Mouse (Mus musculus) naive thymus-derived CD4-positive, alpha-beta T cell, adult 2 months (primary cell): ENCODE measurements at regions not wholly inside any gene's neighbourhood (a gene's known extent, or its start where the extent isn't known, plus 50 kb on each side); places are given as distances from the start of the nearest gene placed in this dataset.

Experiments used
- DNase-seq: peaks from one replicate; pipeline ENCODE4 v3.0.0-alpha.2; 2011; ENCODE audit warnings: low read depth

- no peak for DNase-seq
Measured at GRCm38 (mm10) chr13:53902831-53903230, 152.7 kb downstream of the Drd1 start.

DNA sequence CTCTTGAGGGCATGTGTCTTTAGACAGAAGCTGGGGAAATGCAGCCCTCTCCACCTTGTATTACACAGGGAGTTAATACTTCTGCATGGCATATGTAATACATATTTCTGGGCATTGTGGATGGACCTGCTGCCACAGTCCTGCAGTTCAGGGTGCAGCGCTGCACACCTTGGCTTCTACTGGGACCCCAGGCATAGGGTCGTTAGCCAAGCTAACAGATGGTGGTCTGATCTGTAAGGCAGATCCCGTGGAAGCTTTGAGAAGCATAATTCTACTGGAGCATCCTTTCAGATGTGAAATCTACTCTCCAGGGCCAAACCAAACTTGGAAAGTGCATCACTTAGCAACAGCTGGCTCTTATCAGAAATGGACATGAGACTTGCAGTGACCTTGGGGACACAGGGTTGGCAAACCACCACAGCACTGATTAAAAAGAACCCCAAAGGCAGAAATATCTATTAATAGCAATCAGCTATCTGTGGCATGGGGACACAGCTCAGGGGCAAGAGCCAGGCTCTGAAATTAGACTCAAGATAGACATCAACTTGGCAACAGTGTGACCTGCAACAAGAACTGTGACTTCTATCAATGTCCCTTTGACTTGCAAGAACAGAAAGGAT, 155.0 kb downstream of the Drd1 start:
- no peak for DNase-seq

DNA sequence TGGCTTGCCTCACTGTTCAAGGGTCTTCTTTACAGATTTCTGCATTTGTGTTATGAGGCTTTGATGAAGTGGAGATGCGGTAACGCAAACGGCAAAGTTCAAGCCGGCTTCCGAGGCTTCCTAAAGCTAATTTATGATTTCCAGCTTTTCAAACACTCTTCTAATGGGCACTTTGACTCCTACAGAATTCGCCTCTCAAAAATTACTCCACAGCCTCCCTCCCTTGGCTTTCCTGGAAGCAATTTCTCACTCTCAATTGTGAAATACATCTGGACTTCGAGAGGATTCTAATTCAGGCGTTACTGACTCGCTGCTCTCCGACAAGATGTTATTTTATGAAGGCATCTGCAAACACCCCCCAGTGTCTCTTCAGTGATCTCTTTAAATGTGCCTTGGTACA, 157.2 kb downstream of the Drd1 start:
- no peak for DNase-seq

DNA sequence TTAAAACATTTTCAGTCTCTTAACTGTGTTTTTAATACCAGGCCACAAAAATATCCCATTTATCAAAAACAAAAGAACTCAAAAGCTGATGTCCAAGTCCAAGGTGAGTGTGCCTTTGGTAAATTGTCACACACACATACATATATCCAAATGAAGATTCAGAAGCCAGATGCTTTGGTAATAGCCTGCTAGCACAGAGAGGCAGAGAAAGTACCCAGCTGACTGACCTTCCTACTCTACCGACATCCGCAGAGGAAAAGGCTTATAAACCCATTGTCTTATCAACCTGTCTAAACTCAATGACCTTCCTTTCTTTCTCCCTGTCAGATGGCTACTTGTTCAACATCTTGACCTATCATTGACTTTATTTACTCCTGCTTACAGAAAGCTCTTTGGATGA, 158.3 kb downstream of the Drd1 start:
- DNase-seq: no peak

DNA sequence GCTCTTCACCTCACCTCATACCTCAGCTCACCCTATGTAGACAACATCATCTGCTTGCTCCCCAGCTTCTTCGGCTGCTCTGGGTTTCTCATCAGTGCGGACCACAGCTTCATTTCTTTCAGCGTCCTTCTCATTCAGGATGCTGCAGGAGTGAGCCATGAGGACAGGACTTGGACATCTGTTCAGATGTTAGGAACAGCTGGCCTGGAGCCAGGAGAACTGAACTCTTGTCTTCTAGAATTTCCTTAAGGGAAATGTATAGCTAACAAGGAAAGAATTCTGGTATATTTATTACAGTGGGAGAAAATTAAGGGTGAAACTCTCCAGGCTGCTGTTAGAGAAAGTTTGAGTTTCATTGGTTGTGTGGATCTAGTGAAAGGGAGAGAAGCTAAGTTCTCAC, 167.1 kb downstream of the Drd1 start:
- DNase-seq: no peak

GRCm38 (mm10) chr13:53885756-53886155, 169.7 kb downstream of the Drd1 start:
- no peak for DNase-seq

GRCm38 (mm10) chr13:53883206-53883605, 172.3 kb downstream of the Drd1 start:
- no peak for DNase-seq

DNA sequence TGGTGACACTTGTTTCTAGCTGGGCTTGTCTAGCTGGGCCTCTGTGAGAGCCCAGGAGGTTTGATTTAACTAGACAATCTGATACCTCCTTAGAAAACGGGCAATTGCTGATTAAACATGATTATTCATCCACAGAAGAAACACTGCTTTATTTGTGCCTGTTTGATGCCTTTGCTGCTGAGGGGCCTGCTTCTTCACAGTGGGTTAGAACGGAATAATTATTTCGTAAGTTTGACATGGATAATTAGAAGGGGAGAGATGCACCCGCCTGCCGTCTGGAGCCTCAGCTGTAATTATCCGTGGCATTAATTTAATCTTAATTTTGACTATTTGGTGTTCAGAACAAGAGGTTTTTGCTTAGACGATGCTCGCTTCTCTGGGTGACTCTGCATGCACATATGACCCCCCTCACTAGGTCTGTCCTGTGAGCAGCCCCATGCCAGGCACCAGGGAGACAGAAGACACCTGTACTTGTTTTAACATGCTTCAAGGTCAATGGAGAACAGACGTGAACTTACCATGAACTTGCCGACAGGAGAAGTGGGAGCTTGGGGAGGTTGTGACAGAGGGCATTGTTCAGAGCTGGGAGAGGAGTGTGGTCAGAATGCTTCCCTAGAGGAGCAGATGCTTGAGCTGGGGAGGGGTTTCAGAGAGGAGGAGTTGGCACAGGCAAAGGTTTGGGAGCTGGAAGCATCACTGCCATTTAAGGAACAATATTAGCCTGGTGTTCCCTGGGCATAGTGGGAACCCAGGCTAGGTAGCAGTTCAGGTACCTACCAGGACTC, 174.8 kb downstream of the Drd1 start:
- no peak for DNase-seq

DNA sequence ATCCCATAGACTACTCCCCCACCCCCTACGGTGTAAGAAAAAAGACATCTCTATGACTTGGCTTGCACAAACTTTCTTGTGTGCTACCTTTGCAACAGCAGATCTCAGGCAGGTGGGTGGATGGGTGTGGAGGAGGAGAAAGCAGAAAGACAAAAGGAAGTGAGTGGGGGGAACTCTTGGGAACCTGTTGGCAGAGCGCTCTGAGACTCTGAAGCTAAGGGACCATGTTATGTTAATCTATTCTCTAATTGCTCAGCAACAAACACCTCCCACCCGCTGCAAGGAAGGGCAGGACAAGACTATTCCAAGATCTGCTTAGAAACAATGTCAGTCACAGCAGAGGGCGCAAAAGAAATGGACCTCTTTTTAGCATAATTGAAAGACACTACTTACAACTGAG, 180.0 kb downstream of the Drd1 start:
- DNase-seq: no peak

DNA sequence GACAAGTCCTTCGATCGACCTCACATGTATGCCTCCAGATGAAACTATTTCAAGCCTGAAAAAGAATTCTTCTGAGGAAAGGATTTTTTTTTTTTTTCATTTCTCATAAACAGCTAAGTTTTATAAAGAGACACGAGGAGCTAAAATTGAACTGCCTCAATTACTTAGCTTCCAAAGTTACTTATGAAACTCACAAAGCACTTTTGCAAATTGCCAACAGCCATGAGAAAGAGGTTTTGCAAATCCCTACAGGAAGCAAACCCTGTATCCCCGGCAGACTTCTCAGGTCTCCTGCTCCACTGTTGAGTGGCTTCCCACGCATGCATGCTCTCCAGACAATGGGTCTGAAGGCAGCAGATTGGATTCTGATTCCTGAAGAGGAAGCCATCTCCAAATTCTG, 190.2 kb downstream of the Drd1 start:
- no peak for DNase-seq

DNA sequence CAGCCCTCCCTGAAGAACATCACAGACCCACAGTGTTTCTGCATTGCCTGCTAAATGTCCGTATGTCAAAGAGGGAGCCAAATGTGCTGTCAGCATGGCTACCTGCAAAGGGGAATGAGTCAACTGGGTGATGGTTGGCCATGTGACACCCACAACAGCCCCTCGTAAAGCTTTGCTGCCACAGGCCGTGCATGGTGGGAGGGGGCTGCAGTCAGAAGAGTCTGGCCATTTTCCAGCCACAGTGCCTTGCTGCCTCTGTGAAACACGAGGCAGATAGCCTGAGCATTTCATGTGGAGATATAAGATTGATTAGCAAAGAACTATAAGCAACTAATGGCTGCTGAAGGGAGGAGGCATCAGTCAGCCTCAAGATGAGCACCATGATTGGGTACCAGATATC, 193.2 kb downstream of the Drd1 start:
- no peak for DNase-seq

DNA sequence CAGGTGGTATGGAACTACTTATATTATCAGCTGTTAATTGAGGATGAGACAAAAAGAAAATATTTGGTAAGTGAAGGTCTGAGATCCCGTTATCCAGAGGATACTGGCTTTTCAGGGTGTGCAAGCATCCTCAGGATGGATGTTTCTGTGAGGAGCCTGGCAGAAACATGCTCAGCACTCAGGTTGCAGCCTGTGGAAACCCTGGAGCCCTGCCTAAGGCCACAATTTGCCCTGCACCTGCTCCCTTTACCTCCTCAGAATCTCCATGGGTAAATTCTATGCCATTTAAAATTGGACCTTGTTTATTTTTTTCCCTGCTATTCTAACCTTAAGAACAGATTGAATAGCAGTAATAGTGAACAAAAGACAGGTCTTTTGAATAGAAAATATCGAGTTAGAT, 201.3 kb downstream of the Drd1 start:
- DNase-seq: no peak

DNA sequence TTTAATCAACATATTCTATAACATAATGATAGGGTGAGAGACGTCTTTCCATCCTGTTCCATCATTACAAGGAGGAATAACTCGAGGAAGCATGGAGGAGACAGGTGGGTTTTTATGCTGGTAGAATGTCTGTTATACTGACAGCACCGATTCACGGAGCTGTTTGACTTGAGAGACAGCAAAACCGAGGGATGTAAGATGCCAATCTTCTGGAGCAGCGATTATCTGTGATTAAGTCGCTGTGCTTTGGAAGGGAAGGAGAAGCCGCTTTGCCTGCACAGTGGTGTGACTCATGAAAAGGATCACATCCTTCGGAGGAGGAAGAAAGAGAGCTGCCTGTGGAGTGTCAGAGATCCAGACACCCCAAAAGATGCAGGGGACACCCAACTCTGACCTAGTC, 205.4 kb downstream of the Drd1 start:
- no peak for DNase-seq

DNA sequence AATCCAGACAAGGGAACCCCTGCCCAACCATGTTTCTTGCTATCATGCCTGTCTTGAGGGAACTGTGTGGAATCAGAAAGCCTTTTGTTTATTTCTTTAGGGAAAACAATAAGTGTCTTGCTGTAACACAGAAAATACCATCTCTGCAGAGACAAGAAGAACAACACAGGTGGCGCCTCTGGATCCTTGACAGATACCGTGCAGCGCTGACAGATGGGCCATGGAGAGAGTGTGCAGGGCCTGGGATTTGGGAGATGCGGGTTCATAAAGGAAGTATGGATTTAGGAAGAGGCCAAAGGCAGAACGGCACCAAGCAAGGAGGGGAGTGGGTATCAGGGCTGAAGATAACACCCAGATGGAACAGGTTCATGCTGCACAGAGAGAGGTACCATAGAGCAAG, 209.3 kb downstream of the Drd1 start:
- no peak for DNase-seq

- DNase-seq: no peak
Measured at GRCm38 (mm10) chr13:53845786-53846185, 209.7 kb downstream of the Drd1 start.

DNA sequence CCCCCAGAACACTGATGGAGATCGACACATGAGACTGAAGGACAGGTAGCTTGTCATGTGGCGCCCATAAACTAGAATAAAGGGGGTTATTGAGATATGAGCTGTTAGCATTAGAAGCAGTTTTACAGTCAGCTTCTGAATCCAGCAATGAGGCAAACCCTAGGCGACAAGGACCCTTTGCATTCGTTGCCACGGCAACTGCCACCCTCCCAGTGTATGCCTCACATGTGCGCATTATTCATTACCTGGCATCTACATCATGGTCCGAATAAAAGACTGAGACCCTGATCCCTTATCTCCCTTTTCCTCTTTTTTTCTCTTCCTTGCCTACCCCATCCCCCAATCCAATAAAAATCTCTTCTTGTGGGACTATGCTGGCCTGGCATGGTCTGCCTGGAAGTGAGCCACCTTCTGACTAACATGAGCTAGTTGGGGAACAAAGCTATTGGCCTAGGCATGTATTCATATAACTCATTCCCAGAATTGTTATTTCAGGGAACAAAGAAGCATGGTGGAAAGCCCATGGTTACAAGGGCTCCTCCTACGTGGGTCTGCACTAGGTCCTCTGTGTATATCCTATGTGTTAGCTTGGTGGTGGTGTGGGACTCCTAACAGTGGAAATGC, 229.4 kb downstream of the Drd1 start:
- no peak for DNase-seq

GRCm38 (mm10) chr13:53822061-53822460, 233.4 kb downstream of the Drd1 start:
- no peak for DNase-seq

- no peak for DNase-seq
Measured at GRCm38 (mm10) chr13:53815629-53816028, 239.9 kb downstream of the Drd1 start.

DNA sequence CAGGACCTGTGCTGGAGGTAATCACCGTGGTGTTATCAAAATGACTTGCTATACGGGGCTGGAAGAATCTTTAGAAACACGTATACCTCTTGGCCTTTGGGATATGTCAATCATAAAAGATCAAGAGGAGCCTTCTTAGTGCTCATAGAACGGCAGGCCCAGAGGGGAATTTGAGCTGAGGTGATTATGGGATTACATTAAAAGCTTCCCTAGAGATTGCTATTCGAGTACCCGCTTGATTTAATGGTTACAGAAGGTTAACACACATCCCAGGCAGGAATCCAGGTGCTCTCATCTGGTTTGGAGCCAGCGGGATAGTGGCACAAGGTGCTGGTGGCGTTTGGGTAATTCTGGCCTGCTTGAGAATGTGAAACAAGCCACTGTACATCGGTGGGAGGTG, 241.4 kb downstream of the Drd1 start:
- DNase-seq: no peak

- DNase-seq: no peak
Measured at GRCm38 (mm10) chr13:53811862-53812261, 243.6 kb downstream of the Drd1 start.

DNA sequence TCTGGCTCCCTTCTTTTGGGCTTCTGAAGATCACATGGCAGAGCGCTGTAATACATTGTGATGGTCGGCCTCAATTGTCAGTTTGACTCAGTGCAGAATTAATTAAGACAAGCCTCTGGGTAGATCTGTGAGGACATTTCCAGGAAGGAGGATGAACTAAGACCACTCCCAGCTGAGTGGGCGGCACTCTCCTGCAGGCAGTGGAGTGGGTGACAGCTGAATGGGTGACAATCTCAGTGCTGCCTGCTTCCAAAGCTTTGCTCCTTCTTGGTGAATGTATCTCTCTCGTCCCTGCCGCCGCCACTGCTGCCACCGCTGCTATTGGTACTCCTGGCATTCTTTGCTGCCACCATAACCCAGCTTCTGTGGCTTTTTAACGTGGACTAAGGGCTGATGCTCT, 244.4 kb downstream of the Drd1 start:
- no peak for DNase-seq

DNA sequence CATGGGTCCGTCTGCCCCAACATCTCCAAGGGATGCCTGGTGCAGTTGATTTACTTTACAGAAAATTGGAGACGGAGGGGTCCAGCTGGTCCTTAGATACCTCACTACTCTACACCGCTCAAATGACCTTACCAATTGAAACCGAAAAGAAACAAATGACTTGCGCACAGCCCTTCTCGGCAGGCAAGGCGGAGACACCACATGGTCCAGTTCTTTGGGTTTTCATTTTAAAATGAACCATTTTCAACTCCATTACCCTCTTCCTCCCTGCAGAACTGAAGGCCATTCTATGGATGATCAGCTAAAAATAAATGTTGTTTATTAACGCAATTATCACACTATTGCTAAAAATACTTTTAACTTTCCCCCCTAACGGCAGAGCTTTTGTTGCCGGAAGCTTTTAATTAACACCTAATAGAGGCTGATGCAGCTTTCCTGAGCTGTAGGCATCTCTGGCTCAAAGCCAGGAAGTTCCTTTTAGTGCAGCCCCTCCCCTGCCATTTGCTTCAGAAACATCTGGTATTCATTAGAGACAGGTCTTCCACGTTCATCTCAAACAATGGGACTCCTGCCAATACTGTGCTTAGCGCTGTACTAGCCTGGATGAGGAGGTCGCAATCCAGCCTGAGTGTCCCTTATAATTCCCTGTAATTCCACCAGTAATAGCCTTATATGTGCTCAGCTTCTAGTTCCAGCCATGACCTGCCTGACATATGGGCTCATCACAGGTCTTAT, 247.5 kb downstream of the Drd1 start:
- DNase-seq: no peak

- DNase-seq: no peak
Measured at GRCm38 (mm10) chr13:53805872-53806271, 249.6 kb downstream of the Drd1 start.
